Mouse (Mus musculus): ENCODE measurements around the gene Mknk2.

Gene Mknk2

DNA sequence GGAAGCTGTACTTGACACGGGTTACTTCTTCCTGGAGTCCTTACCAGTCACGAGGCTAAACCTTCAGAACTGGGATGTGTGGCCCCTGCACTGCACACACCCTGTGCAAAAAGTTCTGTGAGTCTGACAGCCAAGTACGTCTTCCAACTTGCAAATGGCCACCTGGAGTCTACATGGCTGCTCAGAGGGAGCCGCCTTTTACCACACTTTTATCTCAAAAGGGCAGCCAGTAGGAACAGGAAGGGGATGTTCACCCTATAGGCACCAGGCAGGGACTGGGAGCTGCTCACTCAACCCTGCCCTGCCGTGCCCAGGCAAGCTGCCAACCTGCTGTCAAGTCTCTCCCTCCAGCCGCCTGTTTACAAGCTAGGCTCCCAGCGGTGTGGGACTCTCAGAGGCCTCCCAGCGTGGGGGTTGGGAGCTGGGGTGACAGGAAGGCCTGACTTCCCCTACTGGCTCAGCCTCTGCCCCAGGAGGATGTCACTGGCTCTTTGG is at the start of gene Mknk2:
Mknk2 (minus strand) TSS at position 171 of the 495 bp plus-strand sequence.
- peak; percentile 84 for DNase-seq (ENCODE audit: low spot score)

DNA sequence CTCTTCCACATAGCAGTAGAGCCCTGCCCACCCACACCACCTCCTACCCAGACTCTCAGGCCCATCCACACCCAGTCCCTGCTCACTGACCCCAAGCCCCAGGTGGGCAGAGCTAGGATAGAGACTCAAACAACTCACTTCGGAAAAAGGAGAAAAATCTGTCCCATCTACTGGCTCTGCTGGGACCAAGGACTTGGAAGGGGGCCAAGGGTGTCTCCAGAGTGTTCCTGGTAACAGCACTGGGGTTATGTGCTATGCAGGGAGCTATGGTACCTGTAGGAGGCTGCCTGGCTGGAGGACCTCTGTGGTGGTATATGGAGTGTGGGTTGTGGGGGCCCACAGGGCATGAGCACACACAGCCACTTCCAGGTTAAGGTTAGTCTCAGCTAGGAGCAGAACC is 39.4 kb upstream of the Mknk2 start:
- no peak for DNase-seq (ENCODE audit: low spot score)

DNA sequence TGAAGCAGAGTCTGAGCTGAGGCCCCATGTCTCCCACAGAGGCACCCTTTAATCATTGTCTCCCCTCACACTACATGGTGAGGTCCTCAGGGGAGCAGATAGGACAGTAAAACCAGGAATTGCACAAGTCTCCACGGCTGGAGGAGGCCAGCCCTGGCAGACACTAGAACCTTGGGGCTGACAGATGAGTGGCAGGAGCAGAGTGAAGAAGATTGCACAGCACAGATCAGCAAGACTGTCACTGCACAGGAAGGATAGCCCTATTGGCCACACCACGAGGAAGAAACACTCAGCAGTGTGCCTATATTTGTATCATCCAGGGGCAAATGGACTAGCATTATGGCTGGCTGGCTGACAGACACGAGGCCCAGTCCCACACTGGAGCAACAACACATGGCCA is 32.9 kb upstream of the Mknk2 start:
- no peak for DNase-seq (ENCODE audit: low spot score)

DNA sequence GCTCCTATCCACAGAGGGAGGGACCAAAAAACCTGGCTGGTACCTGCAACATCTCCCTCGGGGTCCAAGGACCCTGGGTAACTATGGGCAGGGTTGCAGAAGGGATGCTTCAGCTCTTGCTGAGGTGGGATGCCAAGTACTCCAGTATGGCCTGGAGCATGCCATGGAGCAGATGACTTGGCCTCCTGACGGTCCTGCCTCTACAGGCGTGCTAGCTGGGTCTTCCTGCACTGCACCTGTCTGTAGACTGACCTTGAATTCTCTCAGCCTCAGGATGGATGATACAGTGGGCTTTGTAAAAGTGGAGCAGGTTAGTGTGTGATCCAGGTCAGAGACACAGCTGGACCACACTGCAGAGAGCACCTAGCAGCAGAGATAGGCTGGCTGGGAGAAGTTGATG is 27.6 kb upstream of the Mknk2 start:
- no peak for DNase-seq (ENCODE audit: low spot score)

DNA sequence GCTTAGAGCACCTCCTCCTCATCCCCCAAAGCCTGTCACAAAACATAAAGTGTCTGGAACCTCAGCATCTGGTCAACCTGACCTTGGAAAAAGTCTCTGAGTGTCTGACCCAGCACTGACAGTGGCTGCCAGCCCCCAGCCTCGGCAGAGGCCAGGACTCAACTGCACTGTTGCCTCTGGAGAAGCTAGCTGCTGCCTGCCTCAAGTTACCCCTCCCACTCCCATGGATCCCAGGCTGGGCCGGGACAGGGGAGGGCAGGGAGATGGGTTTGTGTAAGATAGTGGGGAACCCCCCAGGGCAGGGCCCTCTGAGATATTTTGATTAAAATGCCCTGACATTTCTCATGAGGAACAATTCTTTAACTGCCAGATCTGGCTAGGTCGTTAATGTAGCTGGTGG is 27.1 kb upstream of the Mknk2 start:
- no peak for DNase-seq (ENCODE audit: low spot score)

DNA sequence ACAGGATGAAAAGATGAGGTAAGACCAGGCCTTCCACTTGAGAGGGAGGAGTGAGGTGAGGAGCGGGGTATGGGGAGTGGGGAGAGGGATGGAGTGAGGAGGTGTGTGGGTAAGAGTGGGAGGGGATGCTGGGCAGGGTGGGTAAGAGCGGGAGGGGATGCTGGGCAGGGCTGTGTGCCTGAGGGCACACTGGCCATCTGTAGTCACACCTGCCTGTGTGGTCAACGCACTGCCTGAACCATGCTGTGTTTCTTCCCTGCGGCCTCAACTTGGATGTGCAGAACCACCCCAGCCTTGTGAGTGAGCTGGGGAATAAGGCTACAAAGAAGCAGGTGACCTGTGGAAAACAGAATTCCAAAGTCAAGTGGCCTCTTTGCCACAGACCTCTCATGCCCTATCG is 26.5 kb upstream of the Mknk2 start:
- no peak for DNase-seq (ENCODE audit: low spot score)

DNA sequence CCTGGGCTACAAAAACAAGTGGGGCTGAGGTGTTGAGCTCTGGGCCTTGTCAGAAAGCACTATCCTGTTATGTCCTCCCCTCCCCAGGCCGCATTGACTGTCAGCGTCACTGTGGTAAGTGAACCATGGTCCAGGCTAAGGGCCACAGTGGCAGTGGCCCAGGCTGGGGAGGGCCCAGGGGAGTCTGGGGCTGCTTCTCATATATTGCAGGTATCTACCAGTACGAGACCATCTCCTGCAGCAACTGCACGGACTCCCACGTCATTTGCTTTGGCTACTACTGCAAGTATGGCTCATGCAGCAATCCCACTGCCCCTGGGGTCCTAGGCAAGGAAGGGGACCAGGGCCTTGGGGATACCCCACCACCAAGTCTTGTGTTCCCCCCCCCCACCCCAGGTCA is 25.7 kb upstream of the Mknk2 start:
- no peak for DNase-seq (ENCODE audit: low spot score)

DNA sequence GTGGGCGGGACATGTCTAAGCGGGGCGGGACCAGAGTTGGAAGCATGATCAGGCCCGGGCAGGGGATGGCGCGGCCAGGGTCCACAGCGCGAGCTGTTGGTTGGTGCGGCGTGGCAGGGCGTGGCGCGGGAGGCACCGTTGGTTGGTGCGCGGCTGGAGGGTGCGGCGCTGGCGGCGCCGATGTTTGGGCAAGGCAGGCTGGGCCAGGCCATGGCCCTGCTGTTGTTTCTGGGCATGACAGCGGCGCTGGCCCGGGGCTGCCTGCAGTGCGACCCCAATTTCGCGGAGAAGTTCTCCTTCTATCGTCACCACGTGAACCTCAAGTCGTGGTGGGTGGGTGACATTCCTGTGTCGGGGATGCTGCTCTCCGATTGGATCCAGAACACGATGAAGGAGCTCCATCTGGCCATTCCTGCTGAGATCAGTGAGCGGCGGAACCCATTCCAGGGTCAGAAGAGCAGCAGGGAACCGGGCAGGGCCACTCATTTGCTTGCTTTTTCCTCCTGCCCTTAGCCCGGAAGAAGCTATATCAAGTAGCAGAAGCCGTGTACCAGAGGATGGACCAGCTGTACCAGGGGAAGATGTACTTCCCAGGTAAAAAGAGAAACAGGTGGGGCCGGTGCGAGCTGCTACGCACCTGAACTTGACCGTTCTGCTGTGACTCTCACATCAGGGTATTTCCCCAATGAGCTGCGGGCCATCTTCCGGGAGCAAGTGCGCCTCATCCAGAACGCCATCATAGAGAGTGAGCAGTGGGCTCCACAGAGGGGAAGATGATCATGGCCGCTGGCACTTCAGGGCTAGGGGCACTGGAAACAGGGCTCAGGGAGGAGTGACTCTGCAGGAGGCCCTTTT is 24.9 kb upstream of the Mknk2 start:
- DNase-seq (ENCODE audit: low spot score) = peak; percentile 91

DNA sequence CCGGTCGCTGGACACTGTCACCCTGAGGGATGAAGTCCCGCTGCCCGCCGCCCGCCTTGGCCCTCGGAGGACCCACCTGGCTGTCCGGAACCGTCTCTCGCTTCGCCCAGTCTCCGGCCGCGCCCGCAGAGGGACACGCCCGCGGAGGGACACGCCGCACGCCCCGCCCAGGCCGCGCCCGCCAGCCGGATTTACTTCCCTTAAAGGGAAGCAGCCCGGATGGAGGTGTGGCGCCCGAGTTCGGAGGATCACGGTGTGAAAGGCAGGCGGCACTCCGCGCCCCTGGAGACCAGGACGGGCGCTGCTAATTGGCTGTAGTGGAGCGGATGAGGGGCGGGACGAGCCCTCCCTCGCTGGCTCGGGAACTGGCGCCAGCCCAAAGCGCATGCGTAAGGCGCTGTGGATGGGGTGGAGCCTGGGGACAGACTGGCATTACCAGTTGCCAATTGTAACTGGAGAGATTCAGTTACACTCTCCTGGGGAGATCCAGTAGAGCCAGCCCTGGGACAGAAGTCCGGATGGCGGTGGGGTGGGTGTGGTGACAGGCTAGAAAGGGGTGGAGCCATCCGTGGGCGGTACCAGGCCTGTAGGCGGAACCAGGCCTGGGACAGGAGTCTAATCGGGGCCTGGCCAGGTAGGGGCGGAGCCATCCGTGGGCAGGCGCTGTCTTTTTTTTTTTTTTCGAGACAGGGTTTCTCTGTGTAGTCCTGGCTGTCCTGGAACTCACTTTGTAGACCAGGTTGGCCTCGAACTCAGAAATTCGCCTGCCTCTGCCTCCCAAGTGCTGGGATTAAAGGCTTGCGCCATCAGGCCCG is 24.0 kb upstream of the Mknk2 start, which contains the start of the genes Mob3a and Izumo4:
Mob3a (minus strand) TSS at position 257 of the 815 bp plus-strand sequence.
Izumo4 (plus strand) TSS at position 464 of the 815 bp plus-strand sequence.
- DNase-seq (ENCODE audit: low spot score) = peak; percentile 97

DNA sequence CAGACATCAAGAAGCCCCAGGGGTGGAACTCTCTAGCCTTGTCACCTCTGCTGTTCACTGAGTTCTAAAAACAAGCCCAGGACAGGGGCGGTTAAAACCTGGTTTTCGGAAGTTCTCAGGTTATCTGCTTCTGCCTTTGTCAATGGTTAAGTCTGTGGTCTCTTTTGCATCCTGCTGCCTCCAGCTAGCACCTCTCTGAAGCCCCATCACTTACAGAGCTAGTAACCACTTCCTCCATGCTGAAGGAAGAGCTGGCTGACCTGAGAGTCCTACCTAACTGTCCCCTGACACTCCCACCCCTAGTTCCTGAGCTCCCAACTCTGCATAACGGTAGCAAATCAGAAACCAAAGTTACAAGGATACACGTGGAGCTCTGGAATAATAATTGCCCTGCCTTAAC is 22.8 kb upstream of the Mknk2 start:
- DNase-seq (ENCODE audit: low spot score) = no peak

DNA sequence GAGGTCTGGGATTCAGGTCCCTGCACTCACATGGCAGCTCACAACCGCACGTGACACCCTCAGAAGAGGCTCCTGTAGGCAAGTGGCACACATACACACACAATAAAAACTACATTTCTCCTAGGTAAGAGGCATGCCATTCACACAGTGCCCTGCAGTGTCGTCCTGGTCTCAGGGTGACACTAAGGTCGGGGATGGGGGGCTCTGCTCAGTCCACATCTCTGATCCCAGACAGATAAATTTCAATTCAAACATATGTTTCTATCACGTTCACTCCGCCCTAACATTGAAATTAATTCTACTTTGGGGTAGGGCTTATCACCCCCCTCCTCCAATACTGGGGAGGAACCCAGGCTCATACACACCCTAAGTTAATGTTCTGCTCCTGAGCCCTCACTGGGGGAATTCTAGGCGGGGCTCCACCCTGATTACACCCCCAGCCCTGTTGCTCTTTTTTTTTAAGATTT is 22.2 kb upstream of the Mknk2 start:
- DNase-seq (ENCODE audit: low spot score) = no peak

DNA sequence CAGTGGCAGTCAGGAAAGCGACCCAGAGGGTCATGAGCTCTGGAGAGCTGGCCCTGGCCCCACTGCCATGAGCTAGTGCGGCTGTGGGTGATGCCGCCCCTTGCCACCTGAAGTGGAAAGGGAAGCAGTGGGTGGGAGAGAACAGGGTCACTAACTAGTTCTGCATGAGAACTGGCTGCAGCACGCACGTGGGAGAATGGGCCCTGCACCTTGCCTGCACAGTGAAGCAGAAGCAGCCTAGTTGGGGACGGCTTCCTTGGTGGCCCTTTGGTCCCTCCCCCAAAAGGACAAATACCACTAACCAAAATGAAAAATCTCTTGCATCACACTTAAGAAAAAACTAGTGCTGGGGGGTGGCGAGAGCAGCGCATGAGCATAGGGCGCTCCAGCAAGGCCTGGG is 20.7 kb upstream of the Mknk2 start:
- DNase-seq (ENCODE audit: low spot score) = no peak

DNA sequence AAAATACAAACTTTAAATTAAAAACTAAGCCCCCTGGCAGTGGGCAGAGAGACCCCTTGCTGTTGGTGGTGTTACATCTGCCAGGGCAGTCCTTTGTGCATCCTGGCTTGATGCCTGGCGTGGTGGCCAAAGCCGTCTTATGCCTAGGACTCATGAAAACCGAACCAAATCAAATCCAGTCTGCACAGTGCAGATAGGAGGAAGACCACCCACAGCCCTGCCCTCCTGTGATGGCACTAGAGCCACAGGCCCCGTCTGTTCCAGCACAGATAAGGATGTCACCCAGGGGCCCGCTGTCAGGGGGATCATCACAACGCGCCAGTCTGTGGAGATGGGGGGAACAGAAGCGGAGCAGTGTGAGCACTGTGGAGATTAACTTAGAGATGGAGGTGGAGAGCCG is 19.9 kb upstream of the Mknk2 start:
- peak; percentile 84 for DNase-seq (ENCODE audit: low spot score)

DNA sequence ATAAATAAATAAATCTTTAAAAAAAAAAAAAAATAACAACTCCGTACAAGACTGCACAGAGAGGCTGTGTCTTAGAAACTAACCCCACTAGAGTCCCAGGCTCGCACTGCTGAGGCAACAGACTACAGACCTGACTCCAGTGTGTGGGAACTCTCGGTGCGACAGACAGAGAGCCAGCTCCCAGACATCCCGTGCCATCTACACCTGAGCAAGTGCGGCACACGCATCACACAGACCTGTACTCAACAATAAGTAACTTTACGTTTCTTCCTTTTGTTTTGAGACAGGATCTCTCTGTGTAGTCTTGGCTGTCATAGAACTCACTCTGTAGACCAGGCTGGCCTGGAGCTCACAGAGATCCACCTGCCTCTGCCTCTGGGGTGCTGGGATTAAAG is 19.5 kb upstream of the Mknk2 start:
- DNase-seq (ENCODE audit: low spot score) = no peak

DNA sequence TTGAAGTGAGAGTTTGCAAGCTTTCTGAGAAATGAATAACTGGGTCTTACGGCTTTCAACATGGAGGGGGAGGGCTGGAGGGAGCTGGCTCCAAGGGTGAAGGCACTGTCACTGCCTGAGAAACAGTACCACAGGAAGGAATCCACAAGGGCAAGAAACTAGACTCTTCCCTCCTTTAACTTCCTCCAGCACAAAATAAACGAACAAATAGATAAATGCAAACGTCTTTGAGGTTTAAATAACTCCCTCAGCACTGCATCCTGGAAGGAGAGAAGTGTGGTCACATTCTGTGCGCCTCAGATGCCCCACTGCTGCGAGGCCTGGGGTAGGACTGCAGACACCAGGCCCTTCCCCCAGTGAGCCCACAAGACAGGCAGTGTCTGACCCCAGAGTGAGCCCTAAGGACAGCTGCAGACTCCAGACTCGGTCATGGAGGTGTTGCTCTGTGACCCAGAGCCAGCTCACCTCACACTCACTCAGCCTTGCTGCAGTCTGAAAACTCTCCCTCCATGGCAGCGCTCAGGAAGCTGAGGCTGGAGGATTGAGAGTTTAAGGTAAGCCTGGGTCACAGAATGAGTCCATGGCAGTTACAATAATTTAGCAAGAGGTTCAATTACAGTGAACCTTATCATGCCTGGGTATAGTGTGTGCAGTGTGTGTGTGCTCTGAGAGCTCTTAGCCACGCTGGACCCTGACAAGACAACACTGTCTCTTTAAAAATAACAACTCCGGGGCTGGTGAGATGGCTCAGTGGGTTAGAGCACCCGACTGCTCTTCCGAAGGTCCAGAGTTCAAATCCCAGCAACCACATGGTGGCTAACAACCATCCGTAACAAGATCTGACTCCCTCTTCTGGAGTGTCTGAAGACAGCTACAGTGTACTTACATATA is 18.8 kb upstream of the Mknk2 start:
- no peak for DNase-seq (ENCODE audit: low spot score)

DNA sequence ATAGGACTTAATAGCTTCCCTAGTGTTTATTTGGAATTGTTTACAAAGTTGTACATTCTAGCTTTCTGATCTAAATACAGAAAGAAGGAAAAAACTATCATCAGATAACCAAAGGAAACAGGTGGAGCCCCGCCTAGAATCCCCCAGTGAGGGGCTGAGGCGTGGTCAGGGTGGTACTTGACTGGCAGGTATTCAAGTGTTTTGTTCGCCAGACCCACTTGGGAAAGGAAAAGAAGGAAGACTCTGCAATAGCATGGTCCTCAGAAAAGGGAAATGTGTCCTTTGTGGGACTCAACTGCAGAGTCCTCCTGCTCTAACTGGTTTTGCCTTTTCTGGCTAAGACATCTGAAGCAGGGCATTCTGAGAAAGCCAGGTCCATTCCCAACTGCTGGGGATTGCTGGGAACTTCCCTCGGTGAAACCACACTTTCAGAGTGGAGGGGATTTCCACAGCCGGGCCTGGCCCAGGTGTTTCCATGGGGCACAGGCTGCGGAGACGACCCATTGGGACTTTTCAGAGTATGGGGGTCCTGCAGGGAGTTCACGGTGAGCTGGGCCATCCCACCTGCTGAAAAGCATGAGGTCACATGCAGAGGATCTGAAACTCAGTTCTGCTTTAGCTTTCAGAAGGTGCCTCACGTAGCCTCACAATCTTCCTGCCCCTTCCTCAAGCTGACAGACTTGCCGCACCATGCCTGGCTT is 18.0 kb upstream of the Mknk2 start:
- DNase-seq (ENCODE audit: low spot score) = no peak

DNA sequence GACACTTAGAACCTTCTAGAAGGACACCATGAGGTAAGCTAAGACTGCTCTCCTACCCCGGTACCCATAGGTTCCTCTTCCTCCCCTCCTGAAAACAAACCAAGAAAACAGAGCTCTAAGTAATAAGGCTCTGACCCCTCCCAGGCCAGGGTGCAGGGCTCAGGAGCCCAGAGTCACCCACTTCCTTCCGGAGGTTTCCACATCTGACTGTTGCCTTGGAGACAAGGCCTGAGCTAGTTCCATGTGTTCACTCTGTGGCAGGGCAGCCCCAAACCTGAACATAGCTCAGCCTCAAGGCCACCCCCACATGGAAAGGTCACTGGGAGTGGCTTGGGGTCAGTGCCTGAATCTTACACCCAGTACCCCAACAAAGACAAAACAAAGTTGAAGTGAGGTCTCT is 17.3 kb upstream of the Mknk2 start:
- no peak for DNase-seq (ENCODE audit: low spot score)

DNA sequence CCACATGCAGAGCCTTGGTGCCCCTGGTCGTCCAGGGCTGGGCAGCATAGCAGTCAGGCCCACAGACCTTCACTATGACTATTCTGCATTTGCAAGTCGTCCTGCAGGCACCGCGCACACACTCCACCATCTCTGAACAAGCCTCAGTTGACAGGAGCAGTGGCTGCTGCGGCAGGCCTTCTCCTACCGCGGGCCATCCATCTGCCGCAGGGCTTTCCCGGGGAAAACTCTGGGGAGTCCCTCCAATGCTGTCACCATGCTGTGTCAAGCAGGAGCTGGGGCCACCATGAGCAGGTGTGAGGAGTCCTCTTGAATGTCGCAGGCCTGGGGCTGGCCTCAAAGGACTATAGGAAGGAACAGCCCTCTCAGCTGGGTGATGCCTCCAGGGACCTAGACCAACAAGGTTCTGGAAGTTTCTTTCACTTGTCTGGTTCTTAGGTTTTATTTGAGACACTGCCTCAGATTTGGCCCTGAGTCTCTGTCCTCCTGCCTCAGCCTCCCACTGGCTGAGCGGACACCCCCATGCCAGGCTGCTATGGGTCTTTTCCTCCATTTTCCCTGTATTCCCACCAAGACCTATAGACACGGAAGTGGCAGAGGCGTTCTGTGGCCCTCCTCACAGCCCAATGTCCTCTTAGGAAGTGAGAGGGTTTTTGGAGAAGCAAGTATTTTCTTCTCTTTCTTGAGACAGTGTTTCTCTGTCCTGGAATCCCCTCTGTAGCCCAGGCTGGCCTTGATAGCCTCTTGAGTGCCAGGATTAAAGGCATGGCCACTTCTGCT is 16.4 kb upstream of the Mknk2 start:
- DNase-seq (ENCODE audit: low spot score) = no peak

DNA sequence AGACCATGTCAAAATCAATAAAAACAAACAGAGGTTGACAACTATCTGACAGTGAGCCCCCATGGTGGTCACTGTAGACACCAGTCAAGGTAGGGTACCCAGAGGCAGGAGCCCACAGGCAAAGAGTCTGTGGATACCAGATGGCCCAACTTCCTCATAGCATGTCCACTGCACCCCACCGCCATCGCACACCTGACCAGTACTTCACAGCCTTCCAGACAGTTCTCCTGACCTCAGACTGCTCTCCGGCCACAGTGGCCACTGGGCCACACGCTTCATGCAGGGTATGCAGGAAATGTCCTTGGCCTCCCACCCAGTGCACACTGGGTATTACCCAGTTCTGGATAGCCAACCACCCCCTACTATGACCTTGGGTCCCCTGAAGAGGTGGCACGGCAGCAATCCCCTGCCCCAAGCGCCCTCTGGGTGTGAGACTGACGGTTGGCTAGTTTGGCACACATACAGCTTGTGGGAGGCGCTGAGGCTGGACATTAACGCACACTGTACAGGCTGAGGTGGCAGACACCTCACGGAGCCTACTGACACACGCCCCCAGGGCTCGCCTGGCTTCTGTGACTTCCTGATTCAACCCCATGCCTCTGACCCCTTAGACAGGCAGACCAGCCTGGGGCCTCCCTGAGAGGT is 15.6 kb upstream of the Mknk2 start:
- no peak for DNase-seq (ENCODE audit: low spot score)
